Mouse (Mus musculus) heart, postnatal 0 days (tissue): ENCODE measurements around the gene Hs3st4. TPM values are rescaled to one million over a fixed set of nuclear protein-coding genes. Genes with fewer than 3 reads are reported as not detected.

Experiments
- ATAC-seq: fragments of 200-750 bp; cut with Nextera tagmentation; 2 replicates; pipeline ENCODE4 v1.8.0; 2017; ENCODE audit warnings: low read depth, moderate number of reproducible peaks, moderate library complexity; ENCODE audit not compliant: insufficient read depth
- DNase-seq: peaks from one replicate; pipeline ENCODE4 v3.0.0-alpha.2; 2016; ENCODE audit warnings: low spot score
- H3K27ac ChIP-seq: fragments of 300-500 bp; sonication (generic); 2 replicates; pipeline ENCODE4 v1.5.1; 2014; ENCODE audit warnings: low read depth, mild to moderate bottlenecking
- H3K27me3 ChIP-seq: fragments of 300-500 bp; sonication (generic); 2 replicates; pipeline ENCODE4 v1.6.1; 2014; ENCODE audit warnings: low read length, mixed read lengths; ENCODE audit not compliant: control insufficient read depth, insufficient read depth
- H3K36me3 ChIP-seq: fragments of 300-500 bp; sonication (generic); replicated peaks from 2 replicates; pipeline ENCODE4 v1.6.1; 2014; ENCODE audit warnings: low read length, mixed read lengths; ENCODE audit not compliant: control insufficient read depth, insufficient read depth
- H3K4me1 ChIP-seq: fragments of 300-500 bp; sonication (generic); 2 replicates; pipeline ENCODE4 v1.6.1; 2014; ENCODE audit warnings: antibody characterized with exemption; ENCODE audit not compliant: control insufficient read depth, insufficient read depth
- H3K4me2 ChIP-seq: fragments of 300-500 bp; sonication (generic); 2 replicates; pipeline ENCODE4 v1.6.1; 2014; ENCODE audit warnings: low read depth, mild to moderate bottlenecking, low read length, moderate library complexity
- H3K4me3 ChIP-seq: fragments of 300-500 bp; sonication (generic); 2 replicates; pipeline ENCODE4 v1.5.1; 2014; ENCODE audit warnings: low read depth, low read length
- H3K9ac ChIP-seq: fragments of 300-500 bp; sonication (generic); replicated peaks from 2 replicates; pipeline ENCODE4 v1.6.1; 2014; ENCODE audit warnings: low read depth, low read length, mixed read lengths
- H3K9me3 ChIP-seq: fragments of 300-500 bp; sonication (generic); replicated peaks from 2 replicates; pipeline ENCODE4 v1.6.1; 2016; ENCODE audit warnings: low read length; ENCODE audit not compliant: control insufficient read depth
- CTCF ChIP-seq: IDR thresholded peaks from 2 replicates; pipeline ENCODE4 v1.5.1; 2016; ENCODE audit warnings: antibody characterized with exemption, control low read depth, low read depth
- EP300 ChIP-seq: IDR thresholded peaks from 2 replicates; pipeline ENCODE4 v1.6.1; 2016; ENCODE audit warnings: antibody characterized with exemption, low read depth
- WGBS: fragments of 180-500 bp; shearing (Covaris S2); extraction: QIAGEN DNeasy Blood & Tissue Kit; methylation state at CpG from one replicate; pipeline ENCODE4 v1.1.7; 2014; 5-methylcytosine and 5-hydroxymethylcytosine counted together
- polyA plus RNA-seq: library from polyadenylated mRNA; unstranded; fragments of >200 nt; fragmentation: Nextera tagmentation; extraction: Ambion mirVana; gene quantifications from 2 replicates; pipeline ENCODE4 v1.2.1, GENCODE M21; 2015
- total RNA-seq: library from RNA; depleted of rRNA; stranded (reverse); fragments of >200 nt; gene quantifications from 2 replicates; pipeline ENCODE4 v1.2.3, GENCODE M21; 2014; ENCODE audit warnings: low replicate concordance

The Hs3st4 gene
- total and polyA plus RNA-seq, 2 experiments from 2014 or later = 0.34 to 0.52 TPM

DNA sequence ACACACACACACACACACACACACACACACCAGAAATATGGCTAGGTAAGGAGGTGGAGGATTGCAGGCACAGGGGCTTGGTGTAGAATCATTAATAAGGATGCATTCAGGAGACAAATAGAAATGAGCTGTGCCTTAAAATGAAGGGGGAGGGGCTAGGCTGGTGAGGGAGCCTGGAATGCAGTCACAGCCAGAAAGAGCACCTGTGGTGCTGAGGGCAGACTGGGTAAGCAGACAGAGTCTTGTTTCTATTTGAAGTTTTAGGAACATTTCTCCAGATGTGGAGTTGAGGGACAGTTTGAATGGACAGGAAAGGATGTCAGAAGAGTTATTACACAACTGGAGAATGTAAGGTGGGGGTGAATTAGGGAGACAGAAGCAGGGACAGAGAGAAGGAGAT, 64.7 kb downstream of the Hs3st4 start:
- Histone ChIP-seq H3K4me2 (no peak overlapping the region), H3K36me3 (no peaks in the 10 kb centered on the region), H3K4me1 (no peaks in the 10 kb centered on the region), H3K9me3 (0 out of 2 replicates have a peak, but pooled peaks cover 4% of the 10 kb centered on the region), H3K27me3 (no peaks in the 10 kb centered on the region), H3K9ac (no peak overlapping the region), H3K4me3 (no peak overlapping the region), H3K27ac (no peak overlapping the region)
- DNase-seq = no peak
- TF ChIP-seq EP300 (no peak), CTCF (no peak)
- no peak for ATAC-seq

DNA sequence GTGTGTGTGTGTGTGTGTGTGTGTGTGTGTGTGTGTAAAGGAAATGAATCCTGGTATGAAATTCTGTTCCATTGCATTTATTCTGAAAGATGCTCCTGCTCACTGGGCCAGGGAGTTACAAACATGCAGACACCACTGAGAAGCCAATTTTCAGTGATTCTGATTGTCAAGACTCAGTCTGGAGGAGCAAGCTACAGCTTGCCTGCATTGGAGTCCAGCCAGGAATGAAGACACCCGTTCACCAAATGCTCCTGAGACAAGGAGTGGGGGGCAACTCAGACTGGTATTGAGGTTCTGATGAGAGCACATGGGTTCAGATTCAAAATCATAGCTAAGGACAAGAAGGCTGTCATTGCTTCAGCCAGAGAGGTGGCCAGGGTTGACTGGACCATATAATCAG, 66.3 kb downstream of the Hs3st4 start:
- 39% methylated on average over 1 of the region's 1 CpGs for WGBS
- H3K4me3 ChIP-seq = no peak overlapping the region
- H3K27me3 ChIP-seq = no peaks in the 10 kb centered on the region
- H3K9me3 ChIP-seq = 0 out of 2 replicates have a peak, but pooled peaks cover 4% of the 10 kb centered on the region
- TF ChIP-seq EP300 (no peak), CTCF (no peak)
- ATAC-seq (no peak), DNase-seq (no peak)
- H3K36me3 ChIP-seq = no peaks in the 10 kb centered on the region
- H3K4me2 ChIP-seq = no peak overlapping the region
- no peaks in the 10 kb centered on the region for H3K4me1 ChIP-seq
- no peak overlapping the region for H3K27ac ChIP-seq
- H3K9ac ChIP-seq = no peak overlapping the region

DNA sequence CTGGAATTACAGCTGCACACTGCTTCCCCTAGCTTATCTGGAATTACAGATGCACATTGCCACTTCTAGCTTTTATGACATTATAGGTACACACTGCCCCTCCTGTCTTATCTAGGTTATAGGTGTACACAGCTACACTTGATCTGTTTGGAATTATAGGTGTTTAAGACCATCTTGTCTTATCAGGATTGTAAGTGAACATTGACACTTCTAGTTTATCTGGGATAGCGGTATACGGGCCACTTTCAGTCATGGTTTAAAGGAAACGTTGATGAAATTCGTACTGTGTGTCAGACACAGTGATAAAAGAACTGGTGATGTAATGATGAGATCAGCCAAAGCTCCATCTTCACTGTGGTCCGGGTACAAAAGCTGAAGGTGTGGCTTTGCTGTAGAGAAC, 67.8 kb downstream of the Hs3st4 start:
- Histone ChIP-seq H3K4me1 (no peaks in the 10 kb centered on the region), H3K36me3 (no peaks in the 10 kb centered on the region), H3K4me2 (no peak overlapping the region), H3K27ac (no peak overlapping the region), H3K4me3 (no peak overlapping the region), H3K9me3 (0 out of 2 replicates have a peak, but pooled peaks cover 4% of the 10 kb centered on the region), H3K9ac (no peak overlapping the region), H3K27me3 (no peaks in the 10 kb centered on the region)
- ATAC-seq = no peak
- TF ChIP-seq EP300 (no peak), CTCF (no peak)
- DNase-seq = no peak
- 64% methylated on average over 5 of the region's 5 CpGs for WGBS

DNA sequence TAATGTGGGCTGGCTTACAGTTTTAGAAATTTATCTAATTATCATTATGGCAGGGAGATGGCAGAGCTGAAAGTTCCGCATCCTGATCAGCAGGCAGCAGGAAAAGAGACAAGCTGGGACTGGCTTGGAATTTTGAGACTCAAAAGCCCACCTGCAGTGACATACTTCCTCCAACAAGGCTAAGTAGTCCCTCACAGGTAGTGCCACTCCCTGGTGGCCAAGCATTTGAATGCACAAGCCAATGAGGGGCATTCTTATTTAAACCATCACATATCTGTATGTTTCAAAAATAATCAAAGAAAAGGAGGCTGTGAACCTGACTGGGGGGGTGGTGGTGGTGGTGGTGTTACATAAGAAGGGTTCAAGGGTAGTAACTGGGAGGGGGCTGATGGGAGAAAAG, 101.1 kb downstream of the Hs3st4 start:
- ATAC-seq = no peak

DNA sequence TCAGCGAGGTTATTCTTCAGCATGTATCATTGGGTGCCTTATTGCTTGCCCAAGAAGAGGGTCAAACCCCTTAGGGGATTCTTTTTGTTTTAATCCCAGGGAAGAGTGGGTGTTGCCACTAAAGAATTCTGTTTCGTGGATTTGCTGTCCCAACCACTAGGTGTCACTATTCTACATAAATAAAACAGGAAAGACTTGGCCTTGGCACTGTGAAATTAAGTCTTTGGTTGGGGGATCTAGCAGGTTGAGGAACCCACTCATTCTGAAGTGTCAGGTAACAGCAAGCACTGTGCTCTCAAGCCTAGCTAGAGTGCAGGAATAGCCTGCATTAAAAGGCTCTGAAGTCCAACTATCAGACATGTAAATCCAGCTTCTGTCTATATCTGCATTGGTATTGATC, 146.3 kb downstream of the Hs3st4 start:
- no peak for ATAC-seq
- no peaks in the 10 kb centered on the region for H3K36me3 ChIP-seq
- DNase-seq = peak; percentile 25
- H3K27me3 ChIP-seq = no peaks in the 10 kb centered on the region
- no peak overlapping the region for H3K4me2 ChIP-seq
- H3K9ac ChIP-seq = no peak overlapping the region
- H3K4me3 ChIP-seq = no peak overlapping the region
- no peak overlapping the region for H3K27ac ChIP-seq
- TF ChIP-seq CTCF (peak; percentile 60), EP300 (no peak)
- 1% methylated on average over 2 of the region's 2 CpGs for WGBS
- no peaks in the 10 kb centered on the region for H3K4me1 ChIP-seq
- H3K9me3 ChIP-seq = no peaks in the 10 kb centered on the region

More for the DNA sequence above, 101.1 kb downstream of the Hs3st4 start:
- H3K27ac ChIP-seq = no peak overlapping the region
- TF ChIP-seq CTCF (no peak), EP300 (no peak)
- H3K36me3 ChIP-seq = no peaks in the 10 kb centered on the region
- no peak overlapping the region for H3K4me2 ChIP-seq
- no peak for DNase-seq
- H3K4me1 ChIP-seq = no peaks in the 10 kb centered on the region
- H3K27me3 ChIP-seq = no peaks in the 10 kb centered on the region
- no peak overlapping the region for H3K4me3 ChIP-seq
- no peaks in the 10 kb centered on the region for H3K9me3 ChIP-seq
- H3K9ac ChIP-seq = no peak overlapping the region
- WGBS = 57% methylated on average over 1 of the region's 1 CpGs

DNA sequence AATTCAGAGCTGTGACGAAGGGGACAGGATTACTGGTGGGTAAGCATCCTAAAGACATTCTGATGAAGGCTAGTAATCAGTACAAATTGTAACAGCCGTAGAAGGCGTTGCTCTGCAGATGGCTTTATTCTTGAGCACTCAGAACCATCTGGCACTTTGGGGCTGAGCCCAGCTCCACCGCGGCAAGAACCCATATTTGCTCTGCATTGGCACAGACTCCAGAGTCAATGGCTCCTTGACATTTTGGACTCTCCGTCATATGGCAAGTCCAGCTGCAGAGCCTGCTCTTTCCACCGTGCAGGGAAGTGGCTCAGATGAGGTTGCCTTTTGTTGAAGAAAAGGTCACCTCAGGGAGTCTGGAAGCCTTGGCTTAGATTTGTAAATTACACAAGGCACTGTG, 148.6 kb downstream of the Hs3st4 start:
- Histone ChIP-seq H3K4me2 (no peak overlapping the region), H3K4me1 (no peaks in the 10 kb centered on the region), H3K4me3 (no peak overlapping the region), H3K9ac (no peak overlapping the region), H3K27ac (no peak overlapping the region), H3K27me3 (no peaks in the 10 kb centered on the region), H3K36me3 (no peaks in the 10 kb centered on the region), H3K9me3 (no peaks in the 10 kb centered on the region)
- no peak for TF ChIP-seq CTCF
- no peak for TF ChIP-seq EP300
- 69% methylated on average over 7 of the region's 7 CpGs for WGBS
- no peak for ATAC-seq
- no peak for DNase-seq
